Mouse (Mus musculus): ENCODE measurements around the gene Cyb5b.

The Cyb5b gene

GRCm38 (mm10) chr8:107227011-107227626 is 76.7 kb downstream of the Cyb5b start:
- DNase-seq (ENCODE audit: low spot score) = no peak

DNA sequence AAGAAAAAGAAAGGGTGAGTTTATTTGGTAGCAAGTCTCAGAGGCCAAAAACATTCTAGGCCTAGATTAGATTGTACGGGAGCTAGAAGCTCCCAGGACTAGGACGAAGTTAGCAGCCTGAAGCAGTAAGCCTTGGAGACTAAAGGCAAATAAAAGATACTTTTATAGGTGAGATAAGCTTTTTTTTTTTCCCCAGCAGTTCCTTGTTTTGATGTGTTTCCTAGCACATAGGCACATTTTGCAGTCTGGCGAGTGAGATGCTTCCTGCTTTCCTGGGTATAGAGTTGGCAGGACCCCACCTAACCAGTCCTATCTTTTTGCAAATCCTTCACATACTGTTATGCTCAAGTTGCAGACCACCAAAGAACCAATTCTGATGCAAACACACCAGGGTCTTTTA is 82.8 kb downstream of the Cyb5b start:
- no peak for DNase-seq (ENCODE audit: low spot score)

GRCm38 (mm10) chr8:107233718-107234117 is 83.3 kb downstream of the Cyb5b start:
- no peak for DNase-seq (ENCODE audit: low spot score)
